ENCODE assay signal across 9 mouse cellular contexts in genomic region chr10:120635818-120636543, GRCm38 (mm10).
A peak's percentile ranks its signal among the peaks of the same experiment; 100 is the strongest.
DNase-seq lines count a peak whose midpoint lies in the region; ATAC-seq and TF ChIP-seq lines count a peak whose summit lies in the region.
"Had no signal": no experiment of that assay in that cellular context is flagged by ENCODE, and none has a peak within 500 bp of the region (broad histone marks: within the 10 kb centered on the region; RNA-seq: fewer than 3 reads in every experiment).

No protein-coding gene starts in this region.

- no peaks in the 10 kb centered on the region for H3K36me3 ChIP-seq in forebrain, embryonic 16.5 days (ENCODE audit: control insufficient read depth, insufficient read depth)
- no peaks in the 10 kb centered on the region for H3K36me3 ChIP-seq in hindbrain, embryonic 14.5 days (replicated peaks; ENCODE audit: control insufficient read depth, insufficient read depth)
- no peaks in the 10 kb centered on the region for H3K36me3 ChIP-seq in myocyte (ENCODE audit: control insufficient read depth, insufficient read depth)
- H3K36me3 ChIP-seq: G1E had no signal

- 51% methylated on average over 21 of the region's 21 CpGs for WGBS in forebrain, embryonic 16.5 days
- 62% methylated on average over 21 of the region's 21 CpGs for WGBS in hindbrain, embryonic 14.5 days

- DNase-seq in kidney, postnatal 36 days: peak; percentile 13 to 22
- DNase-seq in kidney, adult 9 months: no peak
- peak; percentile 80 to 88 for DNase-seq in adrenal gland, postnatal 36 days
- no peak for DNase-seq in hindbrain, embryonic 14.5 days (ENCODE audit: low spot score)
- no peak for DNase-seq in B cell, adult 2 months

- peak; percentile 73 for ATAC-seq in forebrain, embryonic 16.5 days
- peak; percentile 11; the same call in 1 of the 2 replicates for ATAC-seq in hindbrain, embryonic 14.5 days (ENCODE audit: low FRiP score)
- ATAC-seq in CD4-positive, CD25-positive, alpha-beta regulatory T cell, adult 4 months: no peak

- H3K9ac ChIP-seq in forebrain, embryonic 16.5 days (replicated peaks; ENCODE audit: low read depth, low read length): no peak overlapping the region
- H3K9ac ChIP-seq in hindbrain, embryonic 14.5 days: no peak overlapping the region

- peaks cover 19% of the 10 kb centered on the region for H3K4me1 ChIP-seq in forebrain, embryonic 16.5 days (replicated peaks; ENCODE audit: control insufficient read depth, insufficient read depth, low read length)
- H3K4me1 ChIP-seq in hindbrain, embryonic 14.5 days (replicated peaks; ENCODE audit: control insufficient read depth, insufficient read depth, low read length): peaks cover 3% of the 10 kb centered on the region; the same call in 1 of the 2 replicates

- peaks cover 5% of the 10 kb centered on the region for H3K79me2 ChIP-seq in myocyte (ENCODE audit: control insufficient read depth, insufficient read depth)

- H3K27me3 ChIP-seq in forebrain, embryonic 16.5 days (replicated peaks; ENCODE audit: control insufficient read depth, insufficient read depth, low read length): no peaks in the 10 kb centered on the region
- no peaks in the 10 kb centered on the region for H3K27me3 ChIP-seq in hindbrain, embryonic 14.5 days (ENCODE audit: control insufficient read depth, insufficient read depth, low read length)
- H3K27me3 ChIP-seq in myocyte (ENCODE audit: control insufficient read depth, insufficient read depth, insufficient read length): no peaks in the 10 kb centered on the region

- no peaks in the 10 kb centered on the region for H3K9me3 ChIP-seq in forebrain, embryonic 16.5 days (ENCODE audit: control insufficient read depth, low read length)
- H3K9me3 ChIP-seq in hindbrain, embryonic 14.5 days (ENCODE audit: control insufficient read depth, low read length): no peaks in the 10 kb centered on the region

- H3K4me2 ChIP-seq in forebrain, embryonic 16.5 days (ENCODE audit: low read length): peak overlapping the region; percentile 27; the same call in 1 of the 2 replicates
- no peak overlapping the region for H3K4me2 ChIP-seq in hindbrain, embryonic 14.5 days (replicated peaks)
- peak overlapping the region; percentile 81 for H3K4me2 ChIP-seq in myocyte (ENCODE audit: low read depth)

- TF ChIP-seq POLR2A in myocyte (IDR thresholded peaks at IDR 0.05; ENCODE audit: insufficient read length, low read depth): peak; percentile 50

- H3ac ChIP-seq in myocyte (ENCODE audit: control insufficient read depth, insufficient read length): no peak overlapping the region

- no peak overlapping the region for H3K27ac ChIP-seq in forebrain, embryonic 16.5 days (ENCODE audit: low read length)
- no peak overlapping the region for H3K27ac ChIP-seq in hindbrain, embryonic 14.5 days

- H3K4me3 ChIP-seq in forebrain, embryonic 16.5 days (replicated peaks; ENCODE audit: low read length): no peak overlapping the region
- H3K4me3 ChIP-seq in hindbrain, embryonic 14.5 days (replicated peaks; ENCODE audit: low read length): no peak overlapping the region
- peak overlapping the region; percentile 0 for H3K4me3 ChIP-seq in myocyte

TF ChIP-seq in myocyte, 11 proteins besides CTCF, POLR2A, EP300 and RAD21:
- TF ChIP-seq POLR2AphosphoS2 (IDR thresholded peaks at IDR 0.05; ENCODE audit: insufficient read length, low read depth) (peak; percentile 61), MAX (IDR thresholded peaks at IDR 0.05; ENCODE audit: low read depth) (no peak), CEBPB (IDR thresholded peaks at IDR 0.05; ENCODE audit: insufficient read depth, poor library complexity, severe bottlenecking) (peak; percentile 98)

Comparison
In these comparisons a context has a peak if more than half of its experiments do, and no peak if none do; other contexts are left out.
1. DNase-seq: peak in kidney, postnatal 36 days (2 of 2) and adrenal gland, postnatal 36 days (2 of 2); none in kidney, adult 9 months (single experiment), hindbrain, embryonic 14.5 days (single experiment) and B cell, adult 2 months (0 of 2).